Mouse (Mus musculus): ENCODE results near the gene 2510039O18Rik. TPM values are rescaled to one million over a fixed set of nuclear protein-coding genes. Genes with fewer than 3 reads are reported as not detected.
A peak's percentile ranks its signal among the peaks of the same experiment; 100 is the strongest.

2510039O18Rik gene
- 28.6 and 32.6 TPM in 2 replicates for total RNA-seq (2014; fragmentation: Nextera tagmentation)
- total RNA-seq (2017), result 33.6 and 45.4 TPM in 2 replicates

GRCm38 (mm10) chr4:147940576-147941044, at the start of gene 2510039O18Rik:
Gene 2510039O18Rik (plus strand): TSS chr4:147940895.
- ATAC-seq (replicated peaks; ENCODE audit: poor library complexity, severe bottlenecking), result peak; percentile 74

DNA sequence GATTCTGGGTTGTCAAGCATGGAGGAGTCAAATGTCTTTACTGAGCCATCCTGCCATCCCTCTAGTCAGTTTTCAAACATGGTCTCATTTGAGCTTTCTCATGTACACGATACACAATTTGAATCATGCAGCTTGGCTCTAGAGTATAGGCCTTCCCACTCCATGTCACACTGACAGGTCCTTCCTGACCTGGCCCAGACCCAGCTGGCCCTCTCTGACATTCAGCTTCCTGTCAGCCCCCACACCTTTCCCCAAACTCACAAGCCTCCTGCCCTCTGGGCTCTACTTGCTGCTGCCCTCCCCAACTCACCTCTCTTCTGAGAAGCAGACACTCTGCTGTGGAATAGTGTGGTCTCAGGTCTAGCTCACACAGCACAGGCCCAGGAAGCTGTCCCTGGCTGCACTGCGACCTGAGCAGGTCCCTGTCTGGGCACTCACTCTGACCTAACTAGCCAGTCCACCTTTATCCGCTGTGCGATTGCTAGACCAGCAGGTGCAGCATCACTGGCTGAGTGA, 44.8 kb upstream of the 2510039O18Rik start:
- ATAC-seq (replicated peaks; ENCODE audit: poor library complexity, severe bottlenecking), result no peak

DNA sequence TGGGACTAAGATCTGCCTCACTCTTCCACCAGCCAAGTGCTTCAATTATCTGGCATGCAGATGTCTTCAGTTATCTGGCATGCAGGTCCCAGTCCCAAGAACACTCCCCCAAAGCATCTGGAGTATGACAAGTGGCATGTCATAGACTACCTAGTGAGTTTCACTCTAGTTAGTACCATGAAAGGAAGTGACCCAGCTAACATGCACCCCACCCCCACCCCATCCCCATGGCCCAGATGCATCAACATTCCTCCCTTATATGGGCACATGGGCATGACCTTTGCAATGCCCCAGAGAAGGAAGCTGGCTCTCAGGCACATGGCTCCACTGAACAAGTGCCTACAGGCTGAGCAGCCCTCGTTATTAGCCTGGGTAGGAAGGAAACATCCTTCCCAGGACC, 44.3 kb upstream of the 2510039O18Rik start:
- 0 out of 2 replicates have a peak, but pooled peaks have one; percentile 28 for ATAC-seq (replicated peaks; ENCODE audit: poor library complexity, severe bottlenecking)

GRCm38 (mm10) chr4:147897348-147897747, 43.3 kb upstream of the 2510039O18Rik start:
- no peak for ATAC-seq (replicated peaks; ENCODE audit: poor library complexity, severe bottlenecking)

DNA sequence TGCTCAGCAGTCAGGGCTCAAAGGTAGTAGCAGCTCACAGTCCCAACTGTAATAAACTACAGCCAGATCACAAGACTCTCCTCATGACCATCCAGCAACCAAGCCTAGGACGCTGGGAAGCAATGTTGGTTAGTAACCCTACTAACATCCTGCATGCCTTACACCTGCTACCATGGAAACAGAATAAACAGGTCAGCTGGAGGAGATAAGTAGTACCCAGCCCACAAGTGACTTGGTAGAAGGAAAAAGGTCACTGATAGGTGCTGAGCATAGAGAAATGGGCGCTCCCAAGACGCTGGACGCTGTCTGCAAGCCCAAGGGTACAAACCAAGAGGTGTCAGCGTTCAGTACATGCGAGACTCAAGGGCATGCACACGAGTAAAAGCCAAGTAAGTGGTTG, 40.2 kb upstream of the 2510039O18Rik start:
- ATAC-seq (replicated peaks; ENCODE audit: poor library complexity, severe bottlenecking), result no peak

GRCm38 (mm10) chr4:147902906-147903500, 37.7 kb upstream of the 2510039O18Rik start:
- no peak for ATAC-seq (replicated peaks; ENCODE audit: poor library complexity, severe bottlenecking)

DNA sequence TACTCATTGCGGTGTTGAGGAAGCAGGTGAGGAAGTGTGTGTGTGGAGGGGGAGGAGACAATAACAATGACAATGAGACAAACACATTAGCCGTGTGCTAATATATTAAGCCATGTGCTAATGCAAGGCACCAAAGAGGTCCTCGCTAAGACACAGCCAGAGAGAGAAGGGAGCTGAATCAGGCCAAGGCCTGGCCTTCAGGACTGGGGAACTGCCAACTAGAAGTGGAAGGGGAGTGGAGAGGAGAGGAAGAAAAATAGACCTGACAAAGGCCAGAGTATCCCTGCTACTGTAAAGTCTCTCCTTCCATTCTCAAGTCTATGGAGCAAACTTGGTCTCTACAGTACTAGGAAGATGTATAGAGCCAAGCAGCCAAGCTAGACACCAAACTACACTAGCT, 37.1 kb upstream of the 2510039O18Rik start:
- ATAC-seq (replicated peaks; ENCODE audit: poor library complexity, severe bottlenecking), result peak; percentile 4; the same call in 1 of the 2 replicates

- peak; percentile 85 for ATAC-seq (replicated peaks; ENCODE audit: poor library complexity, severe bottlenecking)
Observed at GRCm38 (mm10) chr4:147904313-147905089, 36.2 kb upstream of the 2510039O18Rik start, which contains the start of gene Mfn2. Gene Mfn2 (minus strand): TSS chr4:147904704.

DNA sequence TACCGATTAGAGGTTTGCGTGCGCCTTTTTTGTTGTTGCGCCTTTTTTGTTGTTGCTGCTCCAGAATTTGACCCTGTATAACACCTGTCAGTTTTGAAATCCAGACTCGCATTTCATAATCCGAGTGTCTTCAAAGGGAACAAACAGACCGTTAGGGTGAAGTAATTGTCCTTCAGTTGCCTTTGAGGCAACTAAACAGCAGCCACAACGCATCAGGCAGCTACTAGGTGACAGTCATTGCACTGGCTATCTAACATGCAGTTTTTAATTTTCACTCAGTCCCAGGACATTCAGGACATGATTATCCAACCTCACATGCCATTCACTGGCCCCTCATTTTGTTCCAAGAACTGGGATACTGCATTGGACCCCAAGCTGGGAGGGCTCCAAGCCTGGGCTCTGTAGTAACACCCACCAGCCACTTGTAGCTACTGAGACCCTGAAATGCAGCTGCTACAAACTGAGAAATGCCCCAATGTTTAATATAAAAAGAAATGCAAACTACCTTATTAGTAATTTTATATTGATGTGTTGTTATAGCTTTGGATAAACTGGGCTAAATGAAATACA, 35.5 kb upstream of the 2510039O18Rik start:
- peak; percentile 61 for ATAC-seq (replicated peaks; ENCODE audit: poor library complexity, severe bottlenecking)

GRCm38 (mm10) chr4:147906230-147906629, 34.5 kb upstream of the 2510039O18Rik start:
- ATAC-seq (replicated peaks; ENCODE audit: poor library complexity, severe bottlenecking), result no peak

DNA sequence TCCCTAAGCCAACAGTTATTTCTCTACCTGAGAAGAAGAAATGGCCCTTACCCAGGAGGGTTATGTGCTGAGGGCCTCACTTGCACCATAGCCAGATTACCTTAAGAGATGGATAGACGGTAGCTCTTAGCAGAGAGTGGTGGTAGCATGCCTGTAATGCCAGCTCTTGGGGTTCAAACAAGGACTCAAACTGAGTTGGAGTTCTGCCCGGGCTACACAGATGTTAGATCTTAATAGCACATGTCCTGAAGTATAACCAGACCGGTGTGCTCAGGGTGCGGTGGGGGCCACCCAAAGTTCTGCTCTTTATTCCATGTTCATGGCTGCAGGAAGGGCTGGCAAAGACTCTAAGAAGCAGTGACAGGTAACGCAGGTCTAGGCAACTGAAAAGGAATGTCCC, 31.2 kb upstream of the 2510039O18Rik start:
- ATAC-seq (replicated peaks; ENCODE audit: poor library complexity, severe bottlenecking), result no peak

DNA sequence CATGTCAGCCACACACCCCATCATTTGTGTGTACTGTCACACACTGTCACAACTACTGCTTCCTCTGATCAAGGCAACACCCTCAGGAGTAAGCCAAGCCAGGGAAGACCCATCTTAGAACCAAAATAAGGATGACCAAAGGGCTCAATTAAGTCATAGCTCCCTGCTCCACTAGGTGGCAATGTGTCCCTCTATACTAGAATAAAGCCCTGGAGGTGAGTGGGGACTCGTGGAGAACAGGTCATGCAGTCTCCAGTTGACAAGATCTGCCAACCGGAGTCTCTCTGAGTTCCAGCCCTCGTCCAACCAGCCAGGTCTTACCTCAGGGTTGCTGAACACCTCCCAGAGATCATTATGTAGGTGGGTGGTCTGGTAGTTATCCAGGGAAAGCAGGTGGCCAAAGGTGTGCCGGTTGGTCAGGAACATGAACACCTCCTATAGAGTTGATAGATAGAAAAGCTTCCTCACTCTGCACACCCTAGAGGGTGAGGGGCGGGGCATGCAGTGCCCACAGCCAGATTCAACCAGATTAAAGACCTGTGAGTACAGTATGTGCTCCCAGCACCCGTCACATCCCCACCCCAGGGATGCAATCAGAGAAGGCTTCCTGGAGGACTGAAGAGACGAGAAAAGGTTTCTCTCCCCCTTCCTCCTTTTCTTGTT, 22.1 kb upstream of the 2510039O18Rik start:
- peak; percentile 74 for ATAC-seq (replicated peaks; ENCODE audit: poor library complexity, severe bottlenecking)

- ATAC-seq (replicated peaks; ENCODE audit: poor library complexity, severe bottlenecking), result no peak
Observed at GRCm38 (mm10) chr4:147920973-147921372, 19.7 kb upstream of the 2510039O18Rik start.

DNA sequence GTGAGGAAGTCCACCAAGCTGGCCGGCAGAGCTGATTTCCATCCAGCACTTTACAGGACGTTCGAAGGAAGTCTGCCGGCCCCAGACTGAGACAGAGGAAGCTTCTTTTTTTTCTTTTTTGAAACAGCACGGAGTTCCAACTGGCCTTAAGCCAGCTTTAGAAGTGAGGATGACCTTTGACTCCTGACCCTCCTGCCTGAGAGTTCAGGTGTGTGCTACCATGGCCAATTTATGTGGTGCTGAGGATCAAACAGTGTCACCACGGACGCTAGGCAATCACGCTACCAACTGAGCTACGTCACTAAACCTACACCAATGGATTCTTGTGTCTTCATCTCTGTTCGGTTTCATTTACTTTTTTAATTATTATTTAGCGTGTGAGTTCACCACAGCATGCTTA, 18.4 kb upstream of the 2510039O18Rik start:
- ATAC-seq (replicated peaks; ENCODE audit: poor library complexity, severe bottlenecking), result peak; percentile 54

GRCm38 (mm10) chr4:147927705-147928104, 13.0 kb upstream of the 2510039O18Rik start:
- peak; percentile 66 for ATAC-seq (replicated peaks; ENCODE audit: poor library complexity, severe bottlenecking)

DNA sequence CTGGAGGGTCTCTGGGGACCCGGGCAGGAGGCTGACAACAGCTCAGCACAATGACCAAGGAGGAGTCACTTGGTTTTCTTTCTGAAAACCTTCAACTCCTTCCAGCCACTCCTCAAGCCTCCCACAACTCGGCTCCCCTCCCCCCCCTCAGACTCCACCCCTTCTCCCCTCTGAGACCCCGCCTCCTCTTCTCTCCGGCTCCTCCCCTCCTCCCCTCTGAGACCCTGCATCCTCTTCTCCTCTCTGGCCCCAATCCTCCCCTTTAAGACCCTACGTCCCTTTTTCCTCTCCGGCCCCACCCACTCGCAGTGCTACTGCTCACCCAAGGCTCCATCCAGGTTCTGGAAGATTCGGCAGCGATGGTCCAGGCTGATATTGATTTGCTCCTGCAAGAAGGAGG, 12.6 kb upstream of the 2510039O18Rik start:
- ATAC-seq (replicated peaks; ENCODE audit: poor library complexity, severe bottlenecking), result peak; percentile 45

DNA sequence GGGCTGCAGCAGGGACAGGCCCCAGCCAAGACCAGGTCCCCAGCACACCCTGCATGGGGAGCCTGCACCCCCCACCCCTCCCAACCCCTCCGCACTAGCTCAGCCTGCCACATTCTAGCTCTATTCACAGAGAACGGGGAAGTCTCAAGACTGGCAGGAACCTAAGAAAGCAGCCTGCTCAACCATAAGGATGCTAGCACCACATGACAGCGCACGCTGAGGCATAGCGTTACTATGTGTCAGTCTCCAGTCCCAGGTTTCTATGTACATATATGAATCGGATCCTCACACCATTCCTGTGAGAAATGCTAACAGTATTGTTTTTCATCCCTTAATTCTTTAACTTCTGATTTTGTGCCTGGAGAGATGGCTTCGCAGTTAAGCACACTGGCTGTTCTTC, 12.2 kb upstream of the 2510039O18Rik start:
- ATAC-seq (replicated peaks; ENCODE audit: poor library complexity, severe bottlenecking), result peak; percentile 24; the same call in 1 of the 2 replicates

- ATAC-seq (replicated peaks; ENCODE audit: poor library complexity, severe bottlenecking), result no peak
Observed at GRCm38 (mm10) chr4:147930946-147931345, 9.7 kb upstream of the 2510039O18Rik start.

DNA sequence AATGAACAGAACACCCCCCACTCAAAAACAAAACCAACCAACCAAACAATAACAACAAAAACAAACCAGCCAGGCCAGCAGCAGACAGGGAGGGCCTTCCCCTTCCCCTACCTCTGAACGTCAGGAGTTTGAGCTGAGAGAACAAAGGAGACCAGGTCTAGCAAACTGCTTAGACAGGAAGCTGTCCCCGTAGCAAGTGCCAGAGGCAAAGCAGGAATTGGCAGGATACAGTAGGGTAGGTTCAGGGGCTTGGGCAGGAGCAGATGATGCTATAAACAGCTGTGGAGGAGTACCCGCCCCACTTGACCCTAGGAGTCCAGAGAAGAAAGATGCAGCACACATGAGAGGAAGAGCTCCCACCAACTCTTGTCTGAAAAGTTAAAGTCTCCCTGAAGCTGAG, 6.6 kb upstream of the 2510039O18Rik start:
- no peak for ATAC-seq (replicated peaks; ENCODE audit: poor library complexity, severe bottlenecking)

DNA sequence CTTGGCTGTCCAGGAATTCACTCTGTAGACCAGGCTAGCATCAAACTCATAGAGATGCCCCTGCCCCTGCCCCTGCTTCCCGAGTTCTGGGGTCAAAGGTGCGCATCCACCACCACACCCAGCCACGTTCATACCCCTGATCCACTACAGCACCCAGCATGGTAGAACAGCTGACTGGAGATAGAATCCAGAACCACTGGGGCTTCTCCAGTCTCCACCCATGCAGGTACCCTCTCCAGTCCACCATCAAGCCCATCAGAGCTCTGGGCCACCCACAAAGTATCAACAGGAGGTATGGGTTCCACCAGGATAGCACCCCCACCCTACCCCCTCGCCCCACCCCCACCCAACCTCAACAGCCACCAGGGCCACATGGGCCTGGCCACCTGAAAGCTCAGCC, 6.1 kb upstream of the 2510039O18Rik start:
- ATAC-seq (replicated peaks; ENCODE audit: poor library complexity, severe bottlenecking), result no peak

Measured in granulocyte monocyte progenitor cell, adult 5-6 weeks (primary cell).